Mouse (Mus musculus): ENCODE measurements around the gene Adgra1. TPM values are rescaled to one million over a fixed set of nuclear protein-coding genes. Genes with fewer than 3 reads are reported as not detected.

Gene Adgra1
- total RNA-seq, 1 experiment, result 0.45 TPM

DNA sequence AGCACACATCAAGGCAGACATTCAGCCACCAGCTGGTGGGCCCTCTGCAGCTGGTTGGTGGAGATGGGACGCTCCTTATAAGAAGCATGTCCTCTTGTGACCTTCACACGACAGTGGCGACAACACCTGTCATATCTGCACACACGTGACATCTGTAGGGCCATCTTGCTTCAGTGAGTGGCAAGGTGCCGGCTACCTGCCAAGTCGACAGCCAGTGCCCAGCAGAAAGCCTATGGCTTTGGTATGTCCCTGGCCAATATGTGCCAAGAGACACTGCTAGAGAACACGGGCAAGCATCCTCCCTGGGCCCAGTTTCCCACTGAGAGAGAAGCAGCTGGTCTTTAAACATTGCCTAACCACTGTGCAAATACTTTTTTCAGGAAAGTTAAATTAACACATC lies 22.3 kb upstream of the Adgra1 start:
- Histone ChIP-seq H3K27ac (ENCODE audit: insufficient read depth, low read depth, low read length, poor library complexity, severe bottlenecking) (no peak overlapping the region), H3K9ac (ENCODE audit: insufficient read depth, low read depth, low read length, poor library complexity, severe bottlenecking) (no peak overlapping the region), H3K9me3 (ENCODE audit: control insufficient read depth, insufficient read depth, low read depth, low read length) (no peaks in the 10 kb centered on the region), H3K36me3 (ENCODE audit: control insufficient read depth, insufficient read depth, low read length, poor library complexity, severe bottlenecking) (no peaks in the 10 kb centered on the region), H3K4me3 (ENCODE audit: insufficient read depth in 1 of 2, low read depth in 1 of 2, low read length in 2 of 2, poor library complexity in 1 of 2, severe bottlenecking in 1 of 2) (no peak overlapping the region), H3K4me1 (ENCODE audit: control insufficient read depth in 2 of 2, insufficient read depth in 2 of 2, low read length in 2 of 2, poor library complexity in 1 of 2) (no peaks in the 10 kb centered on the region)
- no peak for DNase-seq (ENCODE audit: low read depth, low spot score)
- TF ChIP-seq HCFC1 (IDR thresholded peaks at IDR 0.05; ENCODE audit: borderline replicate concordance, insufficient read depth, low read length), result no peak
- no peak for TF ChIP-seq CHD2 (IDR thresholded peaks at IDR 0.05; ENCODE audit: low read depth, low read length)
- no peak for TF ChIP-seq ZC3H11A (IDR thresholded peaks at IDR 0.05; ENCODE audit: borderline replicate concordance, low read depth, low read length)
- no peak for TF ChIP-seq MAFK (IDR thresholded peaks at IDR 0.05; ENCODE audit: insufficient read depth, low read depth, low read length)
- no peak for TF ChIP-seq ZNF384 (IDR thresholded peaks at IDR 0.05; ENCODE audit: low read depth, low read length)
- in situ Hi-C loops (cut with MboI; ENCODE audit: low sequenced_read_pairs in 2 of 2, unreplicated experiment in 2 of 2), result no loop called here

DNA sequence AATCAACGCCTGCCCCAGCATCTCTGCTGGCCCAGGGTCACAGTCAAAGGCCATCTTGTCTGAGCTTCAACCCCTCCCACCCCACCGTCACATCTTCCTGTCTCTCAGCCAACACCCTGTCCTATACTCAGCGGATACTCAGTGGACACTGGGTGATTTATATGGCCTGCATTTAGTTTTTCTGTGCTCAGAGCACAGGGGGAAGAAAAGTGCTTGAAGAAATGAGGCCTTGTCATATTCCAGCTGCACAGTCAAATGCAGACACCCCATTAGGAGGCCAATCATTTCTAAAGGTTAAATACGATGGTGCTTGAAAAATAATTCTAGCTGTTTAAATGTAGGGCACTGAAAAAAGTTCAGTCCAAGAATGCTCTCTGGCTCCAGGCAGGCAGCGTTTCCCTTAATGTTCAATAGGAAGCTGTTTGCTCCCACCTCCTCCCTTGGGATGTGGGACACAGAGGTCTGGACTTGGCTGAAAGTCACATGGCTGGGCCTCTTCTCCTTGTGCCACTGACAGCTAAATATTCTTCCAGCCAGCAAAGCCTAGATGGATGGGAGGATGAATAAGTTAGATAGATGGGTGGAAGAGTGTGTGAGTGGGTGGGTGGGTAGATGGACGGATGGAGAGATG lies 20.3 kb upstream of the Adgra1 start:
- TF ChIP-seq CHD2 (IDR thresholded peaks at IDR 0.05; ENCODE audit: low read depth, low read length) (no peak), ZC3H11A (IDR thresholded peaks at IDR 0.05; ENCODE audit: borderline replicate concordance, low read depth, low read length) (no peak), MAFK (IDR thresholded peaks at IDR 0.05; ENCODE audit: insufficient read depth, low read depth, low read length) (no peak), ZNF384 (IDR thresholded peaks at IDR 0.05; ENCODE audit: low read depth, low read length) (no peak), HCFC1 (IDR thresholded peaks at IDR 0.05; ENCODE audit: borderline replicate concordance, insufficient read depth, low read length) (no peak)
- Histone ChIP-seq H3K36me3 (ENCODE audit: control insufficient read depth, insufficient read depth, low read length, poor library complexity, severe bottlenecking) (no peaks in the 10 kb centered on the region), H3K4me3 (ENCODE audit: insufficient read depth in 1 of 2, low read depth in 1 of 2, low read length in 2 of 2, poor library complexity in 1 of 2, severe bottlenecking in 1 of 2) (no peak overlapping the region), H3K9me3 (ENCODE audit: control insufficient read depth, insufficient read depth, low read depth, low read length) (no peaks in the 10 kb centered on the region), H3K9ac (ENCODE audit: insufficient read depth, low read depth, low read length, poor library complexity, severe bottlenecking) (no peak overlapping the region), H3K27ac (ENCODE audit: insufficient read depth, low read depth, low read length, poor library complexity, severe bottlenecking) (no peak overlapping the region), H3K4me1 (ENCODE audit: control insufficient read depth in 2 of 2, insufficient read depth in 2 of 2, low read length in 2 of 2, poor library complexity in 1 of 2) (no peaks in the 10 kb centered on the region)
- DNase-seq (ENCODE audit: low read depth, low spot score), result no peak
- in situ Hi-C loops (cut with MboI; ENCODE audit: low sequenced_read_pairs in 2 of 2, unreplicated experiment in 2 of 2), result no loop called here

- Histone ChIP-seq H3K36me3 (ENCODE audit: control insufficient read depth, insufficient read depth, low read length, poor library complexity, severe bottlenecking) (no peaks in the 10 kb centered on the region), H3K27ac (ENCODE audit: insufficient read depth, low read depth, low read length, poor library complexity, severe bottlenecking) (no peak overlapping the region), H3K4me1 (ENCODE audit: control insufficient read depth in 2 of 2, insufficient read depth in 2 of 2, low read length in 2 of 2, poor library complexity in 1 of 2) (no peaks in the 10 kb centered on the region), H3K4me3 (ENCODE audit: insufficient read depth in 1 of 2, low read depth in 1 of 2, low read length in 2 of 2, poor library complexity in 1 of 2, severe bottlenecking in 1 of 2) (no peak overlapping the region), H3K9ac (ENCODE audit: insufficient read depth, low read depth, low read length, poor library complexity, severe bottlenecking) (no peak overlapping the region), H3K9me3 (ENCODE audit: control insufficient read depth, insufficient read depth, low read depth, low read length) (no peaks in the 10 kb centered on the region)
- in situ Hi-C loops (cut with MboI; ENCODE audit: low sequenced_read_pairs in 2 of 2, unreplicated experiment in 2 of 2), result no loop called here
- DNase-seq (ENCODE audit: low read depth, low spot score), result no peak
- no peak for TF ChIP-seq ZNF384 (IDR thresholded peaks at IDR 0.05; ENCODE audit: low read depth, low read length)
- TF ChIP-seq CHD2 (IDR thresholded peaks at IDR 0.05; ENCODE audit: low read depth, low read length), result no peak
- TF ChIP-seq HCFC1 (IDR thresholded peaks at IDR 0.05; ENCODE audit: borderline replicate concordance, insufficient read depth, low read length), result no peak
- TF ChIP-seq ZC3H11A (IDR thresholded peaks at IDR 0.05; ENCODE audit: borderline replicate concordance, low read depth, low read length), result no peak
- no peak for TF ChIP-seq MAFK (IDR thresholded peaks at IDR 0.05; ENCODE audit: insufficient read depth, low read depth, low read length)
These were observed 11.5 kb upstream of the Adgra1 start for GRCm38 (mm10) chr7:139822301-139823010.

- DNase-seq (ENCODE audit: low read depth, low spot score), result peak; percentile 44
- Histone ChIP-seq H3K27ac (ENCODE audit: insufficient read depth, low read depth, low read length, poor library complexity, severe bottlenecking) (no peak overlapping the region; the same call in 1 of the 2 replicates), H3K36me3 (ENCODE audit: control insufficient read depth, insufficient read depth, low read length, poor library complexity, severe bottlenecking) (no peaks in the 10 kb centered on the region), H3K4me3 (ENCODE audit: insufficient read depth in 1 of 2, low read depth in 1 of 2, low read length in 2 of 2, poor library complexity in 1 of 2, severe bottlenecking in 1 of 2) (no peak overlapping the region), H3K4me1 (ENCODE audit: control insufficient read depth in 2 of 2, insufficient read depth in 2 of 2, low read length in 2 of 2, poor library complexity in 1 of 2) (no peaks in the 10 kb centered on the region), H3K9me3 (ENCODE audit: control insufficient read depth, insufficient read depth, low read depth, low read length) (no peaks in the 10 kb centered on the region), H3K9ac (ENCODE audit: insufficient read depth, low read depth, low read length, poor library complexity, severe bottlenecking) (no peak overlapping the region)
- in situ Hi-C loops (cut with MboI; ENCODE audit: low sequenced_read_pairs in 2 of 2, unreplicated experiment in 2 of 2), result no loop called here
- no peak for TF ChIP-seq MAFK (IDR thresholded peaks at IDR 0.05; ENCODE audit: insufficient read depth, low read depth, low read length)
These were observed 6.3 kb upstream of the Adgra1 start for GRCm38 (mm10) chr7:139827687-139828086.

Data from ES-E14 (cell line).